Mouse (Mus musculus): ENCODE results near the gene Gigyf1. TPM values are rescaled to one million over a fixed set of nuclear protein-coding genes. Genes with fewer than 3 reads are reported as not detected.

The Gigyf1 gene
- total RNA-seq, 1 experiment from 2014 or later = 52.3 TPM

GRCm38 (mm10) chr5:137513951-137514721 lies 4.2 kb upstream of the Gigyf1 start:
- DNase-seq = no peak

GRCm38 (mm10) chr5:137514811-137515210 lies 3.5 kb upstream of the Gigyf1 start:
- no peak for DNase-seq

GRCm38 (mm10) chr5:137519691-137520550 lies 1.6 kb downstream of the Gigyf1 start:
- no peak for DNase-seq

- DNase-seq = no peak
These were observed 3.5 kb downstream of the Gigyf1 start for GRCm38 (mm10) chr5:137521861-137522260.

- DNase-seq = no peak
These were observed 4.4 kb downstream of the Gigyf1 start for GRCm38 (mm10) chr5:137522711-137523110.

- no peak for DNase-seq
These were observed 5.3 kb downstream of the Gigyf1 start for GRCm38 (mm10) chr5:137523396-137524250.

- no peak for DNase-seq
These were observed 5.8 kb downstream of the Gigyf1 start for GRCm38 (mm10) chr5:137524251-137524515.

- DNase-seq = no peak
These were observed 6.3 kb downstream of the Gigyf1 start for GRCm38 (mm10) chr5:137524671-137525070.

GRCm38 (mm10) chr5:137525511-137525910 lies 7.2 kb downstream of the Gigyf1 start:
- no peak for DNase-seq

GRCm38 (mm10) chr5:137526192-137526936 lies 8.0 kb downstream of the Gigyf1 start:
- peak; percentile 62 for DNase-seq

GRCm38 (mm10) chr5:137527413-137527812 lies 9.1 kb downstream of the Gigyf1 start:
- DNase-seq = no peak

GRCm38 (mm10) chr5:137528247-137528968 lies 10.1 kb downstream of the Gigyf1 start:
- DNase-seq = no peak

GRCm38 (mm10) chr5:137529221-137529995 lies 11.1 kb downstream of the Gigyf1 start:
- no peak for DNase-seq

GRCm38 (mm10) chr5:137530075-137530474 lies 11.7 kb downstream of the Gigyf1 start:
- DNase-seq = no peak

- peak; percentile 71 for DNase-seq
These were observed 12.5 kb downstream of the Gigyf1 start for GRCm38 (mm10) chr5:137530588-137531413.

- peak; percentile 70 for DNase-seq
These were observed 13.2 kb downstream of the Gigyf1 start for GRCm38 (mm10) chr5:137531414-137532130.

GRCm38 (mm10) chr5:137532131-137532807 lies 13.9 kb downstream of the Gigyf1 start:
- DNase-seq = no peak

GRCm38 (mm10) chr5:137532808-137533116 lies 14.4 kb downstream of the Gigyf1 start:
- no peak for DNase-seq
